Mouse (Mus musculus): Measurements from ENCODE around the gene Blcap.

Blcap gene

DNA sequence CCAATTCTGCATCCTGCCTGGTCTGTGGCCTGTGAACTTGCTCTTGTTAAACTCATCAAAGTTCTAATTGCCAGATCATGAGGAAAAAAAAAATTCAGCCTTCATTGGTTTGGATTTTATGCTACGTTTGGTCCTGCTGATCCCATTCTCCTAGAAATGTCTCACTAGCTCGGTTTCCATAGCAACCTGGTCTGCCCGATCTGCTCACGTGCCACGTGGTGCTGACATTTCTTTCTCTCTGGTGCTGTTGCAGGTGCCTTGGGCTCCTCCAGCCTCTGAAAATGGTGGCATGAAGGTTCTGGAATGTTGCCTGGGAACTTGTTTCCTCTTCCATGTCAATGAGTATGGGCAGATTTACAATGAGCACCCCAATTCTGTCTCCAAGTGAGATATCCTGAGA is 50.6 kb downstream of the Blcap start:
- DNase-seq (ENCODE audit: low read depth in 1 of 2, low spot score in 2 of 2) = no peak

DNA sequence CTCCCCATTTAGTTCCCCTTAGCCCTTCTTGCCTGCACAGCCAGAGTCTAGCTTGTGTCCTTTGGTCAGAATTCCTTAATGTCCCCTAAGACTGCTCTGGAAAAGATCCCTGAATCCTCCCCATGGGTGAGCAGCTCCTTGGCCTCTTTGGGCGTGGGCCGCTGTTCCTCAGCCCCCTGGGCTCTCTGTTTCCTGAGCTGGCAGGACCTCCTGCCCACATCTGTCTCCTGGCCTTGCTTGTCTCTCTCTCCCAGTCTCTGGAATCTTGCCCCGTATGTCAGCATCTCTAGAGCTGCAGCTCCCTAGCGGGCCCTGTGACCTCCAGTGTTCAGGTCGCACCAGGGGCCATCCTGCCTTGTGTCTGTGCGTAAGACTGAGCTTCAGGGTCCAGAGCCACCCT is 51.6 kb downstream of the Blcap start:
- no peak for DNase-seq (ENCODE audit: low read depth in 1 of 2, low spot score in 2 of 2)

DNA sequence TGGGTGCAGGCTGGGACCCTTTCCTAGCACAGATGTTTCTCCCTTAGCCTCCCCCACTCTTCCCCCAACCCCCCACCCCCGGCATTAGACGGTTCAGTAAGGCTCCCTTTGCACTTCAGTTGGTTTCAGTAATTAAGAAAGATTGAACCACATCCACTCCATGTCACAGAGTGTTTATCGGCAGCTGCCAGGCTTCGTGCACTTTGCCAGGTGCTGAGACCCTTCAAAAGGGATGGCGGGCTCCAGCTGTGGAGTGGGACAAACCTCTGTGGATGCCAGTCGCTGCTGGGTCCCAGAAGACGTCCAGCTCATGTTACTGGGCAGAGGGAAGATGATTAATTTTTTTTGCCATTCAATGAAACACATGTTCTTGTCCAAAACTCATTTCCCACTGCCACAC is 52.6 kb downstream of the Blcap start:
- no peak for DNase-seq (ENCODE audit: low read depth in 1 of 2, low spot score in 2 of 2)

DNA sequence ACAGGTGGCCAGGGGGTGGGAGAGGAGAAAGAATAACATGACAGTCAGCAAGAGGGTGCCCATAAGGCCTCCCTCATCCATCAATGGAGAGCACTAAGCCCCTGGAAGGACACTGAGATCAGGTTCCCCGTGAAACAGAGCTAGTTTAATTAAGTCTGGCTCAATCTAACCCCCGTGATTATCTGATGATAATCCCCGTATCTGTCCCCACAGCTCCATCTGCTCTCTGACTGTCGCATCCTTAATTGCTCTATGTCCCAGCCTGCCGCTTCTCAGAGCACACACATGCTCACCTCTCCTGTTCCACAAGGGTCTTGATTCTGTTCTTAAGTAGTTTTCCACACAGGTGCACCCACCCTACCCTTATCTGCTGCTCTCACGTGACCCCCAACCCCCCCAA is 53.5 kb downstream of the Blcap start:
- DNase-seq (ENCODE audit: low read depth in 1 of 2, low spot score in 2 of 2) = no peak

DNA sequence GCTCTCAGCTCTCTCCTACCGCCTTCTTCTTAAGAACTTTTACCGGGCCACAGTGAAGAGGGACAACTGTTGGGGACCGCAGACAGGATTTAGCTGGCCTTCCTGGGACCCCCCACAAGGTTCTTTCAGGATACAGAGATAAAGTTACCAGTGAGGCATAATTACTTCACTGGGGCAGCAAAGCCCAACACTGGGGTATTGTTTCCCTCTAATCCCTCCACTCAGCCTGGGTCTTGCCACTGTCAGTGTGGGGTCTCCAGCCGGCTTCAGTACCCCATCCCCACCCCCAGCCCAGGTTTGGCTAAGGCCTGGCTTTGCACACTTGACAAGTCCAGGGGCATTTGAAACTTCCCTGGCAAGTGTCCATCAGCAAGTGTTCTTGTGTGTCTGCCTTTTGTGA is 56.7 kb downstream of the Blcap start:
- no peak for DNase-seq (ENCODE audit: low read depth in 1 of 2, low spot score in 2 of 2)

DNA sequence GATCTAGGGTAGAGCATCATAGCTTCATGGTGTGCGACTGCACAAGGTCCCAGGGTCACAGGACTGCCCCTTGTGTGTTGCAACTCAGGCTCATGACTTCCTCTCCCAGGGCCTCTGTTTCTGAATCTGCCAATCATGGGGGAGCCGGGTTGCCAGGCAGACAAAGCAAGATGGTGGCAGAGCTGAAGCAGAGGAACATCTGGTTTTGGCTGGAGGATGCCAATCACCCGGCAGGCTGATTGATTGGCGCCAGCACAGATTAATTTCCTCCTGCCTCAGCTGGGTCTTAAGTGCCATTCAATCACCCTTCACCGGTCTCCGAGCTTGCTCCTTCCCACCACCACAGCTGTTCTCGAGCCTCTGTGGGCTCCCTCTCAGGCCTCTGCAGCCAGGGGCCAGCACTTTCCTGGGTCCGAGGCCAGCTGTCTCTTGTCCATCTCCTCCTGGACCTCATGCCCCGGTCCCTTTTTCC is 57.3 kb downstream of the Blcap start:
- no peak for DNase-seq (ENCODE audit: low read depth in 1 of 2, low spot score in 2 of 2)

DNA sequence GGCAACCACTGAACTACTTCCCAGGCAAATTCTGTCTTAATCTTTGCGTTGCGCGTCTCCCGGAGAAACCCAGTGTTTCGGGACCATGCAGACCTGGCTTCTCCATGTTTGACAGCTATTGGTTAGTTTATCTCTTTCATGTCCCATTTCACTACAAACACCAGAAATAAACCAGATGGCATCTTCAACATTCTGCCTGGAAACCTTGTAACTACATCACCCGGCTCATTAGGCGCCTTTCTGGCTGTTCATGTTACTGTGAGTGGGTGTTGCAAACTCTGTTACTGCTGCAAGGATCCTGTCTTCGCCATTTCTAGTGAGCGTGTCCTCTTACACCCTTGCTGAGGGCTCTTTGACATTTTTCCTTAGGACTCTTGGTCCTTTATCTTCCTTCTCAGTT is 58.2 kb downstream of the Blcap start:
- DNase-seq (ENCODE audit: low read depth in 1 of 2, low spot score in 2 of 2) = no peak

DNA sequence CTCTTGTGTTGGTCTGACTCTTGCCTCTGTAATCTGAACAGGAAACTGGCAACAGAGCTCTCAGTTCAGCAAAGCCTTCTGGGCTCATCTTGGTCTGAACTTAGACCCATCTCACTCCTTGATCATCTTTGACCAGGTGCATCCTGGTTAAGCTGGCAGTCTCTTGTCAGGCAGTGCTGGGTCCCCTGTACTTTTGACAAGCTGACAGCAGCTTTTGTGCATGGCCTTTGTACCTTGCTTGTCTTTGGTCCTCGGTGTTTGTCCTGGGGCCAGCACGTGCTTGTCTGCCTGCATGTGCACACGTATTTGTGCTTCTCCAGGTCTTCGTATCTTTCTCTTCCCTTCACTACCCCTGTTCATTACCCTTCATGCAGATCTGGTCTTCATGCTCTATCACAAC is 61.0 kb downstream of the Blcap start:
- DNase-seq (ENCODE audit: low read depth in 1 of 2, low spot score in 2 of 2) = no peak

DNA sequence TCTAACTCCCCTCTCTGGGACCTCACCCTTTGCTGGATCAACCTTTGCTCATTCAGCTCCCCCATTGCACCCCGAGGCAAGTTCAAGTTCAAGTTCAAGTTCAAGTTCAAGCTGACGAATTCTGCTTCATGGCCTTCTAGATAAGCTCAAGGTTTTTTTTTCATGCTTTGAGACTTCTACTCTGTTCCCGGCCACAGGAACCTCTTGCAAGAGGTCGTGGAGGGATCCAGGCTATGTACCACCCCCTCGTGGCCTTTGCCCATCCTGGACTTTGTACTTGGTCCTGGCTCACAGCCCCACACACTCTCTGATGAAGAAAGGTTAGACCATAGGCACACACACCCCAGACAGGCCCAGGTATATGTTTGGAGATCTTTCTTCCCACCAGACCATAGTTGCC is 61.9 kb downstream of the Blcap start:
- no peak for DNase-seq (ENCODE audit: low read depth in 1 of 2, low spot score in 2 of 2)

DNA sequence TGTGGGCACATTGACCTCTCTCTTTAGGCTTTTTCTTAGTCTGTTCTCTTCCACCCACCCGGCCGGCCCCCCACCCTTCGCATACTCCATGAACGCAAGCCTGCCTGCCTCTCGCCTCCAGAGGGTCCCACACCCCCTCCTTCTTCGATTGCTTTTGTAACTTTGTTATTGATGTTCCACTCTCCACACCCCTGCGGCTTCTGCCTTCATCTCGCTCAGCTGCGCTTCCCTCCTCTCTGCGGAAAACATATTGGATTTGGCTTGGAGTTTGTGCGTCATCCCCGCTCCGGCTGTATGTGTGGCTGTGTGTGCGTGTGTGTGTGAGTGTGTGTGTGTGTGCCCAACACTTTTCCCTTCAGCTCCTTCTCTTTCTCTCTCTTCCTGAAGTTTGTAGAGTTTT is 64.3 kb downstream of the Blcap start:
- no peak for DNase-seq (ENCODE audit: low read depth in 1 of 2, low spot score in 2 of 2)
